Mouse (Mus musculus) heart, postnatal 36 days (tissue): ENCODE data around the gene Fgfbp3. TPM values are rescaled to one million over a fixed set of nuclear protein-coding genes. Genes with fewer than 3 reads are reported as not detected.

Experiments used
- total RNA-seq, 2 experiments: library from RNA; stranded (reverse); gene quantifications; 2 replicates each; pipeline ENCODE4 v1.2.3; 2021

Gene Fgfbp3
- total RNA-seq, 2 experiments from 2014 or later: 1.3 to 2.9 TPM

Other genes starting within 250 kb of the Fgfbp3 start
- gene Ppp1r3c, start 183.0 kb downstream of the Fgfbp3 start, total RNA-seq: 100 to 1,000 TPM in 1 of 2 experiments, 10 to 100 TPM in 1; 65.8 to 116 TPM
- gene Tnks2, start 85.4 kb downstream of the Fgfbp3 start, total RNA-seq: 10 to 100 TPM; 79.1 to 83.4 TPM
- gene Btaf1, start 6.5 kb upstream of the Fgfbp3 start, total RNA-seq: 10 to 100 TPM; 10.3 to 10.9 TPM